Mouse (Mus musculus): ENCODE results near the gene Rab9b.

DNA sequence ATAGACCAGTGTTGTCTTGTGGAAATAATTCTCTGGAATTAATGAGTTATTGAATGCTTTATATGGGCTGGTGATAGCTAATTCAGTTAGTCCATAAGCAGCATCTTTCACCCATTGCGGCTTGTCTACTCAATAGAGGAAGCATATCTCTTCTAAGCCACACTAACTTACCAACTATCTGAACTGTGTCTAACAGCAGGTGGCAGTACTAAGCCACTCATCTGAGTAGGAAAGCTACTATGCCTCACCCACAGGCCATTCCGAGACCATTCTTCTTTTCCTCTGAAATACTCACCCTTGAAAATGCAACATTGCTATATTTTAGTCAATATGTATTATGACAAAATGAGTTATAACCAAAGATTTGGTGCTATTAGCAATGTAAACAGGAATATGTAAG is 27.2 kb upstream of the Rab9b start:
- TF ChIP-seq JUND (IDR thresholded peaks at IDR 0.05; ENCODE audit: low read depth, low read length) (no peak), POLR2A (IDR thresholded peaks at IDR 0.05; ENCODE audit: control insufficient read depth in 1 of 2, insufficient read depth in 1 of 2, low read depth in 1 of 2, low read length in 2 of 2, poor library complexity in 1 of 2) (no peak), TBP (IDR thresholded peaks at IDR 0.05; ENCODE audit: low read depth, low read length) (no peak), CTCF (IDR thresholded peaks at IDR 0.05 in 2 of 3, conservative IDR thresholded peaks at IDR 0.05 in 1 of 3; ENCODE audit: control insufficient read depth in 1 of 3, insufficient read depth in 1 of 3, low read depth in 2 of 3, low read length in 3 of 3, poor library complexity in 1 of 3, severe bottlenecking in 1 of 3) (peak; percentile 31 to 80 (median 35)), SMC3 (IDR thresholded peaks at IDR 0.05; ENCODE audit: low read depth, low read length) (peak; percentile 79), USF1 (IDR thresholded peaks at IDR 0.05; ENCODE audit: low read depth, low read length) (no peak), MAFK (IDR thresholded peaks at IDR 0.05; ENCODE audit: borderline replicate concordance, low read depth, low read length) (no peak)
